ENCODE assay signal across 8 mouse cellular contexts in the genomic region with DNA sequence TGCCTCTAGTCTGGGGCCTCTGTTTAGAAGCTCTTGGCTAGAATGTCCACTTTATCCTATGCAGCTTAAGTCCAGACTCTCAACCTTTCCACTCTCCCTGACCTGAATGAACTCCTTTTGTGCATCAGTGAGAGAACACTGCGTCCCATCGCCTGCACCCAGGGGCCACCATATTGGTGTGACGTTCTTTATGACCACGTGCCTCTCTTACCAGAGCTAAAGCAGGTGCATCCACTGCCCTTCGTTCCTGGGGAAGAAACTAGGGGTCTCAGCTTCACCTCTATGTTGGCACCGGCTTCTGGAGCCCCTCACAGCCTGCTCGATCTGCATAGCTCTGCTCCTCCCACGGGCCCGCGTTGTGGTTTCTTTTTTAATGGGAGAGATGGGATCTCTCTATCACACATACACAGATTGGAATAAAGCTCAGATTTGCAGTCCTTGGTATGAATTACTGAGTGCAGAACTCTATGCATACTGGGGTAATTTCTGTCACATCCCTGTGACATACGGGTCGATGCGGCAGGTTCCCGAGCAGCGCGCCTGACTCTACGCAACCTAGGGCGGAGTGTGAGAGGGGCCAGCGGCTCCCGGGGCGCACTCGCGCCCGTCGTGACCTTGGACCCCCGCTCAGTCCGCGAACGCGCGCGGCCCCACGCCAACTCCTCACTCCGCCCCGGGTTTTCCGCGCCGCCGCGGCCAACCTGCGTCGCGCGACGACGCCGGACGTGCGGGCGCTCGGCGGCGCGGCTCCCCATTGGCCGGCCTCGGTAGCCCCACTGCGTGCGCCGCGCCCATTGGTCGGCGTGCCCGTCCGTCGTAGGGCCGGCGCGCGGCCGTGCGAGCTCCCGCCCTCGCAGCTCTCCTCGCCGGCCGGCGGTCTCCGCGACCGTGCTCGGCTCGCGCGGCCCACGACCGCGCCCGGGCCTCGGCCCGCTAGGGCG. TPM values are rescaled to one million over a fixed set of nuclear protein-coding genes. Genes with fewer than 3 reads are reported as not detected.
DNase-seq lines count a peak whose midpoint lies in the region; ATAC-seq lines count a peak whose summit lies in the region.

TSS of gene Foxk2 (plus strand) at position 831 of the 941 bp plus-strand sequence.

- H3K27me3 ChIP-seq in hindbrain, embryonic 12.5 days: no peaks in the 10 kb centered on the region

- H3K27ac ChIP-seq in hindbrain, embryonic 12.5 days: peak within 1 kb of the TSS; percentile 92

- ATAC-seq in hindbrain, embryonic 12.5 days (ENCODE audit: low FRiP score): peak; percentile 98

- peak within 1 kb of the TSS; percentile 98 for H3K4me3 ChIP-seq in hindbrain, embryonic 12.5 days

- no peaks in the 10 kb centered on the region for H3K9me3 ChIP-seq in hindbrain, embryonic 12.5 days (replicated peaks)

- peak within 1 kb of the TSS; percentile 99 for H3K9ac ChIP-seq in hindbrain, embryonic 12.5 days

- H3K36me3 ChIP-seq in hindbrain, embryonic 12.5 days: peaks cover 49% of the 10 kb centered on the region

- H3K4me2 ChIP-seq in hindbrain, embryonic 12.5 days (replicated peaks): peak within 1 kb of the TSS; percentile 96

- WGBS in hindbrain, embryonic 12.5 days: under 1% methylated on average over 68 of the region's 91 CpGs

- DNase-seq in Muller cell, postnatal 12 days (ENCODE audit: inconsistent ontology term): peak; percentile 95
- peak; percentile 93 for DNase-seq in cerebellum, adult 9-11 months
- DNase-seq in frontal cortex, postnatal 10 days (ENCODE audit: low spot score in 2 of 2): peak; percentile 85 to 93
- peak; percentile 86 to 91 for DNase-seq in layer of hippocampus, postnatal 25 days (ENCODE audit: extremely low spot score in 1 of 2, low spot score in 1 of 2)
- peak; percentile 92 for DNase-seq in lung, postnatal 25 days (ENCODE audit: low spot score)
- DNase-seq in retina, embryonic 14.5 days (ENCODE audit: low spot score): peak; percentile 93
- DNase-seq in thymus, postnatal 4 days: peak; percentile 96

- H3K4me1 ChIP-seq in hindbrain, embryonic 12.5 days: peaks cover 27% of the 10 kb centered on the region

RNA-seq across cellular contexts. Expression of gene Foxk2, which starts in this region (rescaled TPM):
- polyA plus RNA-seq in hindbrain, embryonic 12.5 days (2016; fragmentation: Nextera tagmentation; extraction: Ambion mirVana): 10.7 and 11.1 TPM in 2 replicates
- total RNA-seq in layer of hippocampus, postnatal 25 days (2021): 10 to 100 TPM; 79.4 to 82.9 TPM

Comparison
In these comparisons a context has a peak if more than half of its experiments do, and no peak if none do; other contexts are left out.
1. Peak in every context shown above with its lines: DNase-seq, ATAC-seq, H3K4me3 ChIP-seq and H3K27ac ChIP-seq.